Mouse (Mus musculus) C2C12 (cell line): ENCODE data around the gene Cphx3. TPM values are rescaled to one million over a fixed set of nuclear protein-coding genes. Genes with fewer than 3 reads are reported as not detected.
"Not testable (repeated sequence)": the region's sequence is repeated elsewhere in the genome, so short reads cannot be mapped to it uniquely, and the experiment has no call there.

ENCODE experiments used
- H3K27me3 ChIP-seq: one replicate; pipeline ENCODE4 v1.6.1; 2011; ENCODE audit not compliant: control insufficient read depth, insufficient read depth, insufficient read length
- H3K36me3 ChIP-seq: one replicate; pipeline ENCODE4 v1.6.1; 2011; ENCODE audit not compliant: control insufficient read depth, insufficient read depth
- H3K4me3 ChIP-seq: one replicate; pipeline ENCODE4 v1.5.1; 2011; ENCODE audit warnings: mild to moderate bottlenecking, control low read depth; ENCODE audit not compliant: poor library complexity, insufficient read depth, severe bottlenecking
- H3K79me2 ChIP-seq: one replicate; pipeline ENCODE4 v1.6.1; 2011; ENCODE audit not compliant: control insufficient read depth, insufficient read depth
- H3K79me3 ChIP-seq: one replicate; pipeline ENCODE4 v1.6.1; 2011; ENCODE audit warnings: low read depth, control low read depth
- H3ac ChIP-seq: one replicate; pipeline ENCODE3; 2011; ENCODE audit warnings: low read depth; ENCODE audit not compliant: control insufficient read depth, insufficient read length
- polyA plus RNA-seq: library from polyadenylated mRNA; unstranded; fragments of >200 nt; fragmentation: generic; extraction: Trizol; gene quantifications from one replicate; pipeline ENCODE4 v1.2.1, GENCODE M21; 2012; ENCODE audit warnings: missing spikeins

Gene Cphx3
- polyA plus RNA-seq, 1 experiment: not detected

GRCm38 (mm10) chr14:26258729-26259128 is 176.6 kb downstream of the Cphx3 start:
- not testable (repeated sequence) for H3ac ChIP-seq, H3K27me3 ChIP-seq, H3K79me3 ChIP-seq, H3K79me2 ChIP-seq, H3K36me3 ChIP-seq, H3K4me3 ChIP-seq

Other genes with a start within 250 kb of the Cphx3 start
- gene Anxa11, start 240.1 kb upstream of the Cphx3 start, polyA plus RNA-seq: 33.3 TPM
- 0.30 TPM for gene Plac9a, start 179.2 kb upstream of the Cphx3 start, polyA plus RNA-seq
- gene Tmem254a, start 154.6 kb upstream of the Cphx3 start, polyA plus RNA-seq: 0.56 TPM
- gene Cphx1, start 144.0 kb upstream of the Cphx3 start, polyA plus RNA-seq: not detected
- not detected for gene Duxbl1, start 103.7 kb upstream of the Cphx3 start, polyA plus RNA-seq
- gene Gm9780, start 39.6 kb upstream of the Cphx3 start, polyA plus RNA-seq: 0.96 TPM
- 3.7 TPM for gene Tmem254c, start 14.9 kb upstream of the Cphx3 start, polyA plus RNA-seq
- gene Cphx2, start 781 bp upstream of the Cphx3 start, polyA plus RNA-seq: not detected
- not detected for gene Duxbl2, start 36.1 kb downstream of the Cphx3 start, polyA plus RNA-seq
- gene Plac9b, start 100.2 kb downstream of the Cphx3 start, polyA plus RNA-seq: 4.8 TPM
- 5.8 TPM for gene Tmem254b, start 124.7 kb downstream of the Cphx3 start, polyA plus RNA-seq
- gene Duxbl3, start 175.7 kb downstream of the Cphx3 start, polyA plus RNA-seq: 0.11 TPM